Mouse (Mus musculus) bone marrow, adult 2 months (tissue): Measurements from ENCODE around the gene Tprg.

Experiments
- CTCF ChIP-seq: fragments of 200-500 bp; IDR thresholded peaks from 2 replicates; pipeline ENCODE4 v1.5.1; 2011; ENCODE audit warnings: low read length, control low read depth; ENCODE audit not compliant: control insufficient read depth, insufficient read depth
- POLR2A ChIP-seq: fragments of 200-500 bp; IDR thresholded peaks from 2 replicates; pipeline ENCODE4 v1.6.1; 2011; ENCODE audit warnings: low read depth, mild to moderate bottlenecking, control low read depth, low read length, borderline replicate concordance; ENCODE audit not compliant: control insufficient read depth

DNA sequence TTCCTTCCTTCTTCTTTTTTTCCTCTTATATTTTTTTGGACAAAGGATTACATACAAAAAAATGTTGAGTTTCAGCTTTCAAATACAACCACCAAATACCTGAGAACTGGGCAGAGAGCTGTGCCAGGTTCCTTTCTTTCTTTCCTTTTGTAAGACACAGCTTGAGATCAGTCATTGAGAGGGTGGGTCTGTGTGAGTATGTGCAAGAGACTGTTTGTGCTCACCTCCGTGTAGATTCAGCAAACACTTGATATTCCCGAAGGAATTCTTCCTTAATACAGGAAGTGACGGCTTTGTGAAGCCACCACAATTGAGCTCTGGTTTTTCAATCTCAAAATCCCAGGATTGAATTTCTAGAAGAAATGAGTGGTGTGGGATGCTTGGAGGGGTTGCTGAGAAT, 124.7 kb downstream of the Tprg start:
- TF ChIP-seq POLR2A (no peak), CTCF (no peak)
